Mouse (Mus musculus) olfactory bulb, adult 2 months (tissue): ENCODE data around the gene Cirbp. TPM values are rescaled to one million over a fixed set of nuclear protein-coding genes. Genes with fewer than 3 reads are reported as not detected.
"Not testable (repeated sequence)": the region's sequence is repeated elsewhere in the genome, so short reads cannot be mapped to it uniquely, and the experiment has no call there.

Experiments used
- H3K27ac ChIP-seq: fragments of 200-500 bp; 2 replicates; pipeline ENCODE4 v1.5.1; 2012; ENCODE audit warnings: low read depth, low read length; ENCODE audit not compliant: insufficient read depth
- H3K4me1 ChIP-seq: fragments of 200-500 bp; 2 replicates; pipeline ENCODE4 v1.6.1; 2012; ENCODE audit warnings: low read length; ENCODE audit not compliant: control insufficient read depth, insufficient read depth
- H3K4me3 ChIP-seq: fragments of 200-500 bp; 2 replicates; pipeline ENCODE4 v1.5.1; 2012; ENCODE audit warnings: mild to moderate bottlenecking, low read depth, low read length, moderate library complexity; ENCODE audit not compliant: insufficient read depth
- CTCF ChIP-seq: fragments of 200-500 bp; IDR thresholded peaks from 2 replicates; pipeline ENCODE4 v1.5.1; 2012; ENCODE audit warnings: low read depth, mild to moderate bottlenecking, low read length, moderate library complexity; ENCODE audit not compliant: insufficient read depth
- POLR2A ChIP-seq: fragments of 200-500 bp; IDR thresholded peaks from 2 replicates; pipeline ENCODE4 v1.6.1; 2012; ENCODE audit warnings: mild to moderate bottlenecking, low read depth, low read length, moderate library complexity; ENCODE audit not compliant: insufficient read depth
- WGBS: fragments of 180-500 bp; shearing (Covaris S2); methylation state at CpG from one replicate; pipeline ENCODE4 v1.1.7; 2018; 5-methylcytosine and 5-hydroxymethylcytosine counted together
- polyA plus RNA-seq: library from polyadenylated mRNA; stranded (reverse); fragments of >200 nt; gene quantifications from 2 replicates; pipeline ENCODE4 v1.2.4, GENCODE M21; 2012; ENCODE audit warnings: low replicate concordance; ENCODE audit not compliant: missing spikeins, insufficient read depth, insufficient read length

Gene Cirbp
- polyA plus RNA-seq, 1 experiment: not detected

DNA sequence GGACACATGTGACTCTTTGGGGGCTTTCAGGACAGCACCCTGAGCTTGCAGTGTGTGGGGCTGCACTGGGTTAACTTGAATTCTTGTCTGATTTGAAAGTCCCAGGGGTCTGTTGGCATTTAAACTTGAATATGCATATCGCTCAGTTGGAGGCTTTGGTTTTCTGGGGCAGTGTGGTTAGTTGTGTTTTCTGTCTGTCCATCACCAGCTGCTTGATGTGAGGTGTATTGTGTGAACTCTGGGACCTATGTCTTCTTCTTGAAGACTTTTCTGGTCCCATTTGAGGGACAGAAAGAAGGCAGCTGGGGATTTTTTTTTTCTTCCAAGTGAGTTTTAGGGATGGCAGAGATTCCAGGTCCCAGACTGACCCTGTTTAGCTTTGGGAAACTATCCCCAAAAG is 41.4 kb downstream of the Cirbp start:
- Histone ChIP-seq H3K4me1 (peaks cover 5% of the 10 kb centered on the region), H3K4me3 (no peak overlapping the region), H3K27ac (no peak overlapping the region)
- TF ChIP-seq POLR2A (no peak), CTCF (no peak)
- 88% methylated on average over 1 of the region's 1 CpGs for WGBS

DNA sequence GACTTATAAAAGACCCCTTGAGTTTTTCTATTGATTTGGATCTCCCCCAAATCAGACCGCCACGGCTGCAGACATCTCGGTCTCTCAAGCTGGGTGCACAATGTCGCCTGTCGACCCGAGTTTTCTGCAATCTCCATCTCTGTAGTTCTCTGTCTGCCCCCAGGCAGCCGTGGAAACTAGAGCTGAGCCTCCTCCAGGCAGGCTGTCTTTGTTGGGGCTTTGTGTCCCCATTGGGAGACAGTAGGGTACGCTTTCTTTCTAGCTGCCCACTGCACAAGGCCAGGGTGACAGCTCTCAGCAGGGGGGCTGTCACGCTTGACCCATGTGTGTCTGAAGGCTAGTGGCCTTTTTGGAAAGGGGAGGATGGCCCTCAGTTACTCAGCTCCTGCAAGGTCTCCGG is 41.9 kb downstream of the Cirbp start:
- TF ChIP-seq CTCF (no peak), POLR2A (no peak)
- Histone ChIP-seq H3K27ac (no peak overlapping the region), H3K4me3 (no peak overlapping the region), H3K4me1 (peaks cover 5% of the 10 kb centered on the region)
- 77% methylated on average over 10 of the region's 10 CpGs for WGBS

DNA sequence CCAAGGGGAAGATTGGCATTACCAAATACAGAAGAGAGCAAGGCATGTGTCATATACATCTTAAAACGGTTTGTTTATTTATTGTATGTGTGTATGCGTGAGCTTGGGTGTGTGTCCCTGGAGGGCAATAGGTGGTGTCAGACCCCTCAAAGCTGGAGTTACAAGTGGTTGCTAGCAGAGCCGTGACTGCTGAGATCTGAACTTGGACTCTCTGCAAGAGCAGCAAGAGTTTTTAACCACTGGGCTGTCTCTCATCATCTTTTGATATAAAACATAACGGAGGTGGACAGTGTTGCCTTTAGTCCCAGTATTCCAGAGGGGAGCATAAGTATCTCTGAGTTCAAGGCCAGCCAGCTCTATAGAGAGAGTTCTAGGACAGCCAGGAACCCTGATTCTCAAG is 42.5 kb downstream of the Cirbp start:
- no peak overlapping the region for H3K27ac ChIP-seq
- TF ChIP-seq CTCF: no peak
- no peak for TF ChIP-seq POLR2A
- peaks cover 5% of the 10 kb centered on the region for H3K4me1 ChIP-seq
- no peak overlapping the region for H3K4me3 ChIP-seq
- 90% methylated on average over 4 of the region's 4 CpGs for WGBS

DNA sequence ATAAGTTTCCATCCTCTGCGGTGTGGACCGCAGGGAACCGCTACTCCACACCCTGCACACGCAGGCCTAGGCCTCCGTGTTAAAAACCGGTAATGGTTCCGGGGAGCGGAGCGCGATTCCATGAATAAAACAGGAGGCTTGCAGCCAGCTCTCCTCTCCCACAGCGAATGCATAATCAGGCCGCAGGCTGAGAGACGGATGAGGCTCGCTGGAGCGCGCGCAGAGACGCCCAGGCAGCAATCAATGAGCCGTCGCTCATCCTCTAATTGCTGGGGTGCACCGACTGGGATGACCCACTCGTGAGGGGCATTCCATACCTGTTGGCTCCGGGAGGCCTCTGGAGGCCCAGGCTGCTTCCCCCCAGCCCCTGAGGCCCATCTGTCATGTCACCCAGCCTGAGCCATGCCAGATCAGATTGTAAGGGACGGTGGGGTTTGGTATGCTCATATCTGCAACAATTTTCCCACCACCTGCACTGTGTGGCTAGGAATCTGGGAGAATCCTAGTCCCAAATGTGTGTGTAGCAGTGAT is 43.1 kb downstream of the Cirbp start:
- WGBS: 15% methylated on average over 24 of the region's 24 CpGs
- Histone ChIP-seq H3K4me1 (peaks cover 5% of the 10 kb centered on the region), H3K4me3 (no peak overlapping the region), H3K27ac (no peak overlapping the region)
- TF ChIP-seq CTCF: no peak
- no peak for TF ChIP-seq POLR2A

DNA sequence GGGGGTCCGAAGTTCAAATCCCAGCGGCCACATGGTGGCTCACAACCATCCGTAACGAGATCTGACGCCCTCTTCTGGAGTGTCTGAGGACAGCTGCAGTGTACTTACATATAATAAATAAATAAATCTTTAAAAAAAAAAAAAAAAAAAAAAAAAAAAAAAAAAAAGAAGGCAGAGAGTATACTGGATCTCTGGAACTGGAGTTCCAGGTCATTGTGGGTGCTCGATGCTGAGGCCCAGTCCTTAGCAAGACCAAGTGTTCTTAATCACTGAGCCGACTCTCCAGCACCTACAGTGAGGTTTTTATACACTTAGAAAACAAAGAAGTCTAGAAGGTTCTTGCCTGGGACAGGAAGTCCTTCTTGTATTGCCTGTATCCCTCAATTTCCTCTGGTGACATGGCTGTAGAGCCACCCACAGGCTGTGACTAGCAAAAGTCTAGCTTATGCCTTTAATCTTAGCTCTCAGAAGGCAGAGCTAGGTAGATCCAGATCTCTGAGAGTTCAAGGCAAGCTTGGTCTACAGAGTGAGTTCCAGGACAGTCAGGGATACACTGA is 45.8 kb downstream of the Cirbp start:
- H3K4me1 ChIP-seq, H3K27ac ChIP-seq, H3K4me3 ChIP-seq: not testable (repeated sequence)
- WGBS: 83% methylated on average over 7 of the region's 7 CpGs

DNA sequence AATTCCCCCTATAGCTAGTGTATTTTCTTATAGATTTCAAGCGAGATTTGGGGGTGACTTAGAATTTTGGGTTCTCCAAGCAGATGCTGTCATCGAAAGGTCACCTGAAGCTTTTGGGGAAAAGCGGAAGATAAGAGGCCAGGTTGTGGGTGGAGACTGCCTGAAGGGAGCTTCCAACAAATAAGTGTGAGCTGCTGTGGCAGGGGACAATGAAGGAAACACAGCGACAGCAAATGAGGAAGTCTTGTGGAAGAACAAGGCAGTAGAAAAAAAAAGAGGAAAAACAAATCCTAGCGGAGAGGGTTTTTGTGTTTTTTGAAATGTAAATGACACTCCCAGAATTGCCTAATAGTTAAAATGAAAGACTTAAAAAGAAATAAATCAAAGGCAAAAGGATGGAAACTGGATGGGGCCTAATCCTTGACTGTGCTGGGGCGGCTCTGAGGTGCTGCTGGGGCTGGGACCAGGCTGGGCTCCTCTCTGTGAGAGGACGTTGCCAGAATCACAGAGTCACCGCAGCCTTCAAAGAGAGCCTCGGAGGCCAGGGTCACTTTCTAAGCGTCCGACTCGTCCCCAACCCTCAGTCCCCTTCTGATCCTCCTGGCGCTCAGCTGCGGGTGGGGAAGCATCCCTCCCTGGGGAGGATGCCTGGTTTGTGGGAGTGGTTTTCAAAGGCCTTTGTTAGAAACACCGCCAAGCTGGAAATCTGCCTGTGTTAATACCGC is 49.4 kb downstream of the Cirbp start:
- 61% methylated on average over 16 of the region's 16 CpGs for WGBS
- H3K27ac ChIP-seq: no peak overlapping the region

DNA sequence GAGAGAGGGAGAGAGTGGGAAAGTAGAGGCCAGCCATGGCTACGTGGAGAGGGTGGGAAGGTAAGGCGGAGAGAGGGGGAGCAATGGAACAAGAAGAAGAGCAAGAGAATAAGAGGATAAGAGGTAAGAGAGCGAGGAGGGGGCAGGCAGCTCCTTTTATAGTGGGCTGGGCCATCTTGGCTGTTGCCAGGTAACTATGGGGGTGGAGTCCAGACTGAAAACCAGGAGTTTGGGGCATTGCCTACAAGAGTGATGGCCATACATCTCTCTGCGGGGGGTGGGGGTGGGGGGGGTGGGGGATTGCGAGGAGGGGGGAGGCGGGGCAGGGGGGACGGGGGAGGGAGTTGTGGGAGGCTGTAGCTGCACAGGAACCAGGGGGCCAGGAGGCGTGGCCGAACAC is 54.9 kb downstream of the Cirbp start:
- TF ChIP-seq POLR2A (no peak), CTCF (no peak)
- no peaks in the 10 kb centered on the region for H3K4me1 ChIP-seq
- no peak overlapping the region for H3K27ac ChIP-seq
- 46% methylated on average over 9 of the region's 9 CpGs for WGBS
- H3K4me3 ChIP-seq: no peak overlapping the region

More for the DNA sequence above, 49.4 kb downstream of the Cirbp start:
- Histone ChIP-seq H3K4me1 (no peaks in the 10 kb centered on the region), H3K4me3 (no peak overlapping the region)
- no peak for TF ChIP-seq POLR2A
- TF ChIP-seq CTCF: no peak

Other genes with a start within 250 kb of the Cirbp start
- gene Kiss1r, start 249.0 kb upstream of the Cirbp start, polyA plus RNA-seq: not detected in 2 replicates
- gene R3hdm4, start 244.8 kb upstream of the Cirbp start, polyA plus RNA-seq: not detected in 2 replicates
- gene Arid3a, start 238.9 kb upstream of the Cirbp start, polyA plus RNA-seq: not detected in 2 replicates
- gene Wdr18, start 205.8 kb upstream of the Cirbp start, polyA plus RNA-seq: not detected in 2 replicates
- not detected in 2 replicates for gene Grin3b, start 195.3 kb upstream of the Cirbp start, polyA plus RNA-seq
- not detected in 2 replicates for gene Tmem259, start 181.7 kb upstream of the Cirbp start, polyA plus RNA-seq
- gene Cnn2, start 177.4 kb upstream of the Cirbp start, polyA plus RNA-seq: 124 and 250 TPM in 2 replicates
- gene Abca7, start 169.5 kb upstream of the Cirbp start, polyA plus RNA-seq: not detected in 2 replicates
- 193 and 203 TPM in 2 replicates for gene Arhgap45, start 149.3 kb upstream of the Cirbp start, polyA plus RNA-seq
- not detected in 2 replicates for gene Polr2e, start 126.2 kb upstream of the Cirbp start, polyA plus RNA-seq
- gene Gpx4, start 118.8 kb upstream of the Cirbp start, polyA plus RNA-seq: not detected in 2 replicates
- not detected in 2 replicates for gene Sbno2, start 60.4 kb upstream of the Cirbp start, polyA plus RNA-seq
- gene Stk11, start 50.2 kb upstream of the Cirbp start, polyA plus RNA-seq: not detected in 2 replicates
- gene Atp5d, start 27.4 kb upstream of the Cirbp start, polyA plus RNA-seq: not detected in 2 replicates
- not detected in 2 replicates for gene Cbarp, start 25.1 kb upstream of the Cirbp start, polyA plus RNA-seq
- 128 TPM in 1 of 2 replicates, not detected in the other for gene Midn, start 17.7 kb upstream of the Cirbp start, polyA plus RNA-seq
- not detected in 2 replicates for gene 1600002K03Rik, start 7.0 kb downstream of the Cirbp start, polyA plus RNA-seq
- not detected in 2 replicates for gene Efna2, start 13.5 kb downstream of the Cirbp start, polyA plus RNA-seq
- not detected in 2 replicates for gene Mum1, start 60.4 kb downstream of the Cirbp start, polyA plus RNA-seq
- not detected in 2 replicates for gene Ndufs7, start 83.1 kb downstream of the Cirbp start, polyA plus RNA-seq
- not detected in 2 replicates for gene Gamt, start 95.0 kb downstream of the Cirbp start, polyA plus RNA-seq
- not detected in 2 replicates for gene Dazap1, start 95.5 kb downstream of the Cirbp start, polyA plus RNA-seq
- 978 TPM in 1 of 2 replicates, not detected in the other for gene Rps15, start 126.5 kb downstream of the Cirbp start, polyA plus RNA-seq
- gene Apc2, start 130.0 kb downstream of the Cirbp start, polyA plus RNA-seq: not detected in 2 replicates
- gene 2310011J03Rik, start 154.6 kb downstream of the Cirbp start, polyA plus RNA-seq: not detected in 2 replicates
- gene Pcsk4, start 163.5 kb downstream of the Cirbp start, polyA plus RNA-seq: not detected in 2 replicates
- gene Reep6, start 164.0 kb downstream of the Cirbp start, polyA plus RNA-seq: not detected in 2 replicates
- gene Adamtsl5, start 182.4 kb downstream of the Cirbp start, polyA plus RNA-seq: not detected in 2 replicates
- not detected in 2 replicates for gene Plk5, start 190.5 kb downstream of the Cirbp start, polyA plus RNA-seq
- not detected in 2 replicates for gene Mex3d, start 221.7 kb downstream of the Cirbp start, polyA plus RNA-seq
- not detected in 2 replicates for gene Mbd3, start 233.6 kb downstream of the Cirbp start, polyA plus RNA-seq
- not detected in 2 replicates for gene Uqcr11, start 240.8 kb downstream of the Cirbp start, polyA plus RNA-seq